Mouse (Mus musculus) adrenal gland, adult 18-20 months (tissue): ENCODE measurements around the gene Ankrd11. TPM values are rescaled to one million over a fixed set of nuclear protein-coding genes. Genes with fewer than 3 reads are reported as not detected.
"Not testable (repeated sequence)": the region's sequence is repeated elsewhere in the genome, so short reads cannot be mapped to it uniquely, and the experiment has no call there.

ENCODE experiments used
- DNase-seq, 2 experiments: peaks; one replicate each; pipeline ENCODE4 v3.0.0; 2021 to 2022; ENCODE audit warnings: low spot score in 2 of 2
- long read RNA-seq, 2 experiments: library from polyadenylated mRNA; stranded (forward); transcript quantifications; one replicate each; pipeline ENCODE4 v2.0.0; 2021
- total RNA-seq, 2 experiments: library from RNA; stranded (reverse); gene quantifications; 1 replicate in 1 of 2; 2 replicates in 1 of 2; pipeline ENCODE4 v1.2.3; 2021

Ankrd11 gene
- total RNA-seq: 10 to 100 TPM; 69.1 to 93.7 TPM
- long read RNA-seq, experiment 1, partial matches to known transcripts: 24 of 30 reads
- long read RNA-seq, experiment 1, other reads (novel, unspliced or antisense): 5 of 30 reads
- long read RNA-seq, experiment 2, partial matches to known transcripts: 96 of 158 reads
- long read RNA-seq, experiment 2, other reads (novel, unspliced or antisense): 59 of 158 reads

DNA sequence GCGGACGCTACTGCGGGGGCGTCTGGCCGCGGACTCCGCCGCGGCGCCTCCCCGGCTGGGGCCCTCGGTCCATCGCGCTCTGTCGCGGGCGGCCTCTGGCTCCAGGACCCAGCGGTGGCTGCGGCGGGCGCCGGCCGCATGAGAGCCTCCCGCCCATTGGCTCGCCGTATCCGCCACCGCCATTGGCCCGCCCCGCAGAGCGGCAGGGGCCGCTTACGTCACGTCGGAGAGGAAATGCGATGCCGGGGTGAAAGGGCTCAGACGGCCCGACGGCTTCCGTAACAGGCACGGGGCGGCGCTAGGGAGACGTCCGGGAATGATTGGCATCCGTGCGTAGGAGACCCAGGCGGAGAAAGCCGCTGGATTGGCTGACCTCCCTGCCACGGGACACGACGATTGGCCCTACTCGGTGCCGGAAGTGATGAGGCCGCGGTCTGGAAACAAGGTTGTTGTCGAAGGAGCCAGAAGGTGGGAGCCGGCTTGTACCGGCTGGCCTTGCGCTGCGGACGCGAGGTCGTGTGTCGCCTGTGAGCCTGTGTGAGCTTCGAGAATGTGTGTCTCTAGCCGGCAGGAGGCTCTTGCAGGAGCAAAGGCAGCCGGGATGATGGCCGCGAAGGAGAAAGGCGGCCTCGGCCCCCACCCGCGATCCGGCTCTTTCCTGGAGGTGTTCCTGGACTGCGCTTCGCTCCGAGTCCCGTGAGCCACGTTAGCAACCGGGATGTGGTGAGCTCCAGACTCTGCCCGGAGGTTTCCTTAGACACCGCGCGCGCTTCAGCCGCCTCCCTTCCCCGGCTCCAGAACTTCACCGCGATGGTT, at the start of gene Ankrd11:
Ankrd11 (minus strand) TSS at position 120 of the 816 bp plus-strand sequence.
- peak; percentile 99 for DNase-seq

DNA sequence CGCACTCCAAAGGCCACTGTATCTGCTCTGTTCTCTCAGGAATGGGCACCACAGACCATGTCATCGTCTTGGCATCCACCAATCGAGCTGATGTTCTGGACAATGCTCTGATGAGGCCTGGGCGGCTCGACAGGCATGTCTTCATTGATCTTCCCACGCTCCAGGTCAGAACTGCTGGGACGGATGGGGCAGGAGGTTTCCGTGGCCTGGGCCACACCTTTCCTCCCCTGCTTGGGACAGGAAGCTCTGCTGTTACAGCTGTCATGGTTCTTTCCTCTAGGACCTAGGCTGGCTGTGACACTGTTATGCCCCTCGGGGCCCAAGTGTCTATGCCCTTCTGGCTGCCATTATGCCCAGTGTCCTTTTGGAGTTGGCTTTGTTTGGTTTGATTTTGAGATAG, 45.2 kb upstream of the Ankrd11 start:
- no peak for DNase-seq

DNA sequence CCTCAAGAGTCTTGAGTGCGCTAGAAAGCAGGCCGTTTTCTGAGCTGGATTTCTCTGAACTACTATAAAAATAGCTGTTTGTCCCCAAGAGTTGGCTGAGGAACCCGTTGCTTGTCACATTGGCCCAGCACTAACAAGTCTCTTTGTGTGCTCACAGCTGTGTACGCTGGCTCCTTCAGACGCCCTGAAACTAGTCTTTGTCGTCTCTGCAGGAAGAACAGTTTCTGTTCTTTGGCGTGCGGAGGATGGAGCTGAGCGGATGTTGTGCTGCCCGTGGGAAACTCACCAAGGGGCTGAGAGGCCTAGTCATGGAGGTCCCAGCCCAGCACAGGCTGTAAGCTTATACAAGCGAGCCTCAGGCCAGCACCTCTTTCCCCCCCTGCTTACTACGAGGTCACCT, 41.5 kb upstream of the Ankrd11 start:
- DNase-seq: no peak

DNA sequence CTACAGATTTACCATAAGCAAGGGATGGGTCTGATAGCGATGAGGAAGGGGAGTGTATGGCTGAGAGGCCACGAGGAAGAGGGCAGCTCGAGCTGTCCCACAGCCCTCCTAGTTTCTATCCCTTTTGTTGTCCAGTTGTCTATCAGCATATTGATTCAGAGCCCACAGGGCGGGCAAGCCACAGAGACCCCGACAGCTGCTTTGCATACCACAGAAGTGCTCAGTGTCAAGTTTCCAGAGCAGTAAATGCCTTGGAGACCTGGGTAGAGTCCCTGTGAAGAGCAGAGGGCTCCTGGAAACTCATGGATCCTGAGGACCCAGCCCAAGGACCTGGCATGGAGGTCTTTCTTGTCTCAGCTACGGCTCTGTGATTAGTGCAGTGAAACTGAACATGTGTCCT, 40.9 kb upstream of the Ankrd11 start:
- DNase-seq: no peak

DNA sequence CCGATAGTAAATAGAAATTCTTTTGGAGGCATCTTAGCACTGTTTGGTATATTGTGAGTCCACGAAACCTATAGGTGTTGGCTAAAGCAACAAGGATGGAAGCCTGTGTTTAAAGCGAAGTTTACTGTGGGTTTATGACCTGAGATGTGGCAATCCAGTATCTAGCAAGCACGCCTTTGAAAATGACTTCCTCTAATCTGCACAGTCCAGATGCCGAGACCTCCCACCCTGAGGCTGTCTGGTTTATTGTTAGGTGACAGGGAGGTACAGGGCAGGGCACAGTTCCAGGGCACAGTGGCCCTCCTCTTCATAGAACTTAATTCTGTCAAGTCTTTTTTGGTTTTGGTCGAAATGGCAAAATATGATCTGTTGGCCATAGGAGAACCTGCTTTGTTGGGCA, 35.1 kb upstream of the Ankrd11 start:
- DNase-seq: no peak

DNA sequence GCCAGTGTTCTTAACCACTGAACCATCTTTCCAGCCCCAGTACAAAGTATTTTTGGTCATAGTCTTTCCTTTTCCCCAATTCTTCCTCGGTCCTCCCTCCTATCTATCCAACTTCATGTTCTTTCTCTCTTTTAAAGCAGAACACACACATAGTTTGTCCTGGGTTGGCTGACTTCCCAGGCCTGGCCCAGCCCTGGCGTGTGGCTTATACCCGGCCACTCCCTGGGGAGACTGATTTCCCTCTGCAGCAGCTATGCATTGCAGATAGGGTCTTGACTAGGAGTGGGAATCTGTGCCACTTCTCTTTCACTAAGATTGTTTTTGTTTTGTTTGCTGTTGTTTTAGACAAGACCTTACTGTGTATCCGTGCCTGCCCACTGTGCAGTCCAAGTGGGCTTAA, 29.1 kb upstream of the Ankrd11 start:
- no peak for DNase-seq

DNA sequence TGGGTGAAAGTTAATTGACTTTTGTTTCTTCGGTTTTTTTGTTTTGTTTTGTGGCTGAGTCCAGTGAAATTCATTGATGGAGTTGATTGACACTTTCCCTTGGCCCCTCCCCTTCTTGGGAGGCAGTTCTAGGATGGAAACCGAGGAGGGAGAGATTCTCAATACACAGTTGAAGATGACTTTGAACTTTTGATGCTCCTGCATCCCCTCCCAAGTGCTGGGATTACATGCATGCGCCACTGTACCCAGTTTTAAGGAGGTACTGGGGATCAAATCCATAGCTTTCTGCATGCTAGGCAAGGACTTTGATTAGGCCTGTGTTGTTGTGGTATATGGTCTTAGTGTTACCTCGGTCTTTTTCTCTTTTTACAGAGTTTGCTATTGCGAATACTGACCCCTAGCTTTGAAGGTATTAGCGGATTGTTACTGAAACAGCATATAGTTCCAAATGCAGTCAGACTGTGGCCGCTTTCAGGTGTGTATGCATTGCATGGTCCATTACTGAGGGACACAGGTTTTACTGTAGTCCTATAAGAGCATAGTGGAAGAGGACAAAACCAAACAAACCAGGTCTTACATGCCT, 24.1 kb upstream of the Ankrd11 start:
- no peak for DNase-seq

DNA sequence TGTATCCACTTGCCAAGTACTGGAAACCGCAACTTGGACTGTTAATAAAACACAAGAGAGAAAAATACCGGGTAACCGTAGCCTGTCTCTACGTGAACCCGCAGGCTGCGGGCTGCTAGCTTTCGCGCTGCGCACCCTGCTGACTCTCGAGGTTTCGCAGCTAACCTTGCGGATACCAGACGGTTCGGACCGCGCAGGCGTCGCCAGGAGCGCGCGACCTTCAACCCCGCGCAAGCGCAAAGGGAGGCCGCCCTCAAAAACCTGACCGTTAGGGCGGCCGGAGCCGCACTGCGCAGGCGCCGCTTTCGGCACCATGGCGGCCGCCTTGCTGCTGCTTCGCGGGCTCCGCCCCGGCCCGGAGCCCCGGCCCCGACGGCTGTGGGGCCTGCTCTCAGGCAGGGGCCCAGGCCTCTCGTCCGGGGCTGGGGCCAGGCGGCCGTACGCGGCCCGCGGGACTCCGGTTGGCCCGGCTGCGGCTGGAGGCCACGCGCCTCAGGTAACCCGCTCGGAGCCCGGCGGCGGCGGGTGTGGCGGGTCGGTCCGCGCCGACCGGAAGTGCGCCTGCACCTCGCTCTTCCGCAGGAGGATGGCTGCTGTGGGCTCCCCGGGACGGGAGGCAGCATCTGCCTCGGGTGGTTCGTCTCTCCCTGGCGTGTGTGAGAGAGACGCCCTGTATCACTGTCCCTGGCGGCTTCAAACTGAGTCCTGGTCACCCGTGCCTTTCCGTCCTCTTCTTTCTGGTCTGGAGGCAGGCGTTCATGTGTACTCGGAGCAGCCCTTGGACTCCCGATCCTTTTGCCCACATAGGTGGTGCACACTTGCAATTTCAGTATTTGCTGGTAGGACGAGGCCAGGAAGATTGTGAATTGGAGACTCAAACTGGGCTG, 23.4 kb upstream of the Ankrd11 start:
- DNase-seq: peak; percentile 95 to 96

DNA sequence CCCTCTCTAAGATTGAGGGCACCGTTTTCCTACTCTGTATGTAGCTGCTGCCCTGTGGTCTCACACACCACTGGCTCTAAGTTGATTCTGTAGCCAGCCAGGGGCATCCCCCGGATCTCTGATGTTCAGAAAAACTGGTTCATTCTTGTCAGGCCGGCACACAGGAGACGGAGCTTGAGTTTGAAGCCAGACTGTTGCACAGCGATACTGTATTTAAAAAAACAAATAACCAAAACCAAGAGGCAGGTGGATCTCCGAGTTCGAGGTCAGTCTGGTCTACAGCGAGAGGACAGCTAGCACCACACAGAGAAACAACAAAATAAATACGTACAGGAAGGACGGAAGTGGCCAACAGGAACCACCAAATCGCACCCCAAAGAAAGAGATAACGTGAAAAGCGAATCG, 22.7 kb upstream of the Ankrd11 start:
- DNase-seq: no peak

DNA sequence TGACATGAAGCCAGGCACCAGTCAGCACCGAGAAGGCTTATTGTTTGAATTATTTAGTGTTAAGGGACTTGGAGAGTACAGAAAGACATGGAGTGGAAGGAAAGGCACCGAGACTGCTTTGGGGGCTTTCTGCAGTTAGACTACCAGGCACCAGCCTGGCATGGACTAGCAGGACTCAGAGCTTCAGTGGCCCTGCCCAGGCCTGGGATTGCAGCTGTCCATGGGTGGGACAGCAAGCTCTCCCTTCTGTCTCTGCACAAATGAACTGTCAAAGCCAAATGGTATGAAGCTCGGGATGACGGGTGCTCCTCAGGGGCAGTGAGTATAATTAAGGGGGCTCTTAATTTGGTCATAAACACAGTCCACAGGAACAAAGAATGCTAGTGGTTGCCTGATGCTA, 22.0 kb upstream of the Ankrd11 start:
- no peak for DNase-seq

DNA sequence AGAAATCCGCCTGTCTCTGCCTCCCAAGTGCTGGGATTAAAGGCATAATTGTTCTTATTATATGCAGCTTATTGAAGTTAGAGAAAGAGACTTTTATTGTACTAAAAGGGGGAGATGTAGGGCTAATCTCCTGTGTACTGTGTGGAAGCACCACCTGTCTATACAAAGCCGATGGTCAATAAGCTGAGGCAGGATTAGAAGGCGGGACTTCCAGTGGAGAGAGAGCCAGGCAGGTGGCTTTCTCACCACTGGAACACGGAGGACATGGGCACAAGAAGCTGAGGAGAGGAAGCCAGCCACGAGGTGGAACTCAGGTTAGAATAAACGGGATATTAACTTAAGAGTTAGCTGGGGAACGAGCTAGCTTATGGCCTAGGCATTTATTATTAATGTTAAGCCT, 20.6 kb upstream of the Ankrd11 start, which contains the start of gene Spg7:
Spg7 (plus strand) TSS at position 222 of the 400 bp plus-strand sequence.
- DNase-seq: no peak

DNA sequence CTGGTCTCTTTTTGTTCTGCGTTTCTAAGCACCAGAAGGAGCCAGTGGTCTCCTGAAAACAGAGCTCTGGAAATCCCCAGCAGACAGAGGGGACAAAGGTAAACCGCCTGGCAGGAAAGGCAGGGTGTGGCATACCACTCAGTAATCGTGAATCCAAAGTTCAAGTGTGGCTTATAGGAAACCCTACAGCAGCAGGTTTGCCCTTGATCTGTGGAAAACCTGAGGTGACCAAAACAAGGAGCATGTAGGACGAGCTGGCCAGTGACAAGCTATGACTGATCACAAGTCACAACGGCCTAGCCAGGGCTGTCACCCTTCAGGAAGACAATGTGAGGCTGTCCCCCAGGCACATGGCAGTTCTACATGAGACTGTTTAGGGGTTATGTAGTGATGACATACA, 9.4 kb upstream of the Ankrd11 start:
- no peak for DNase-seq

DNA sequence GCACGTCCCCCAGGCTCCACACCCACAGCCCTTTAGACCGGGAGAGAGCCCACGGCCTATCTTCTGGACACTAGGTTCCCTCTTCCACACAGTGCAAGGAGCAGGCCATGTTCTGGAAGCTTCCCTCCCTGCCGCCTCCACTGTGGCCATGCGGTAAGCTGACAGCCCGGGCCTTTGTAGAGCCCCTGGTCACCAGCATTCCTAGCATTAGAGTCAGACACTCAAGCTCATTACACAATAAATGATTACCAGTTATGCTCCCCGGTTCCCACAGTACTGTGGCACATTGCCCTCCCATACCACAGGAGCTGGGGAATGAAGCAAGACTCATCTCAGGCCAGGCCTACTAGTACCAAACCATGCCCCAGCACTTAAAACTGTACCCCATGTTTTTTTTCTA, 6.3 kb upstream of the Ankrd11 start:
- DNase-seq: no peak

DNA sequence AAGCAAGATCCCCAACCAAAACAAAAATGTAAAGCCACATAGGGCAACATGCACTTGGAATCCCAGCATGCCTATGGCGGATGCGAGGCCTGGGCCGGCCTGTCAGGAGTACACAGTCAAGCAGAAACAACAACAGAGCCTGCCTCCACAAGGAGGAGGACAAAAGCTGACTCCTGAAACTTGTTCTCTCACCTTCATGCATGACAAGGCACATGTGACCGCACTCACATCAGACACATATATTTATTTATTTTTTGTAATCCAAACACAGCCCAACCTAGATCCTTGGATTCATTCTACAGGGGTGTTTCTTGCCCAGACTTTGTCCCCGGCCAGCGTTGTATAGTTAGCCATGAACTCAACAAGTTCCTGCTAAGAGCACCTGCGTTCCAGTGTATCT, 5.8 kb upstream of the Ankrd11 start:
- DNase-seq: no peak

DNA sequence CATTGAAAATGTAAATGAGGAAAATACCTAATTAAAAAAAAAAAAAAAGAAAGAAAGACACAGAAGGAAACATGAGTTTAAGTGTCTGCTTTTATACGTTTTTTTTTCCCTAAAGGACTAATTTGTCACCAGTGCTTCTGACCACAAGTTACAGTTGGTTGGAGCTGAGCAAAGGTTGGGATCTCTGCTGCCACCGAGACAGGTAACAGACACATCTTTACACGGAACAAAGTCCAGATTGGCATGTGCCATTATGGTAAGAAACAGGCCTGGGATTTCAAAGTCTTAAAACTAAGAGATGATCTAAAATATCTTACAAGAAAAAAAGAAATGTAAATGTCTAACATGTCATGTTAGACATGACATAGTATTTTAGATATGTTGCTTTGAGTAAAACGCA, 4.6 kb upstream of the Ankrd11 start:
- no peak for DNase-seq

DNA sequence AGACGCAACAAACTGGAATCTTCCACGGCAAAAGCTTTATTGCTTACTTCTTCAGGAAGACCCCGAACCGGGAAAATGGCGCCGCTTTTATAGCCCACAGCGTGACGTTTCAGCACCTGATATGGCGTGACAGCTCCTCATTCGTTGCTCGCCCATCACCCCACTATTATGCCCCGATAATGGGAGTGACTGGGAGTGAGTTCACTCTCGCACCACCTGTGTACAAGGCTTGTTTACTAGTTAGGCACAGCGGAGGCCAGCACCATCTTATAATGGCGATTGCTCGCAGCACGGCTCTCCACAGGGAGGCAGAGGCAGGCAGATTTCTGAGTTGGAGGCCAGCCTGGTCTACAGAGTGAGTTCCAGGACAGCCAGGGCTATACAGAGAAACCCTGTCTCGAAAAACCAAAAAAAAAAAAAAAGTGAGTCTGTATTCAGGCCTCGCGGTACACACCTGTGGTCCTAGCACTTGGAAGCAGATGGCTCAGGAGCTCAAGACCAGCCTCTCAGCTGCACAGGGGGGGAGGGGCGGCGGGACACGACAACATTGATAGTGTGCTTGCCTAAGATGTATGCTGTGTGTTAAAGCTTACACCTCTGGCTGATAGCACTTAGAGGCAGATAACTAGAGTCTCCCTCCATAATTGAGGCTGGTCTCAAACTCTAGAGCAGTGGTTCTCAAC, 2.8 kb upstream of the Ankrd11 start:
- not testable (repeated sequence) for DNase-seq

DNA sequence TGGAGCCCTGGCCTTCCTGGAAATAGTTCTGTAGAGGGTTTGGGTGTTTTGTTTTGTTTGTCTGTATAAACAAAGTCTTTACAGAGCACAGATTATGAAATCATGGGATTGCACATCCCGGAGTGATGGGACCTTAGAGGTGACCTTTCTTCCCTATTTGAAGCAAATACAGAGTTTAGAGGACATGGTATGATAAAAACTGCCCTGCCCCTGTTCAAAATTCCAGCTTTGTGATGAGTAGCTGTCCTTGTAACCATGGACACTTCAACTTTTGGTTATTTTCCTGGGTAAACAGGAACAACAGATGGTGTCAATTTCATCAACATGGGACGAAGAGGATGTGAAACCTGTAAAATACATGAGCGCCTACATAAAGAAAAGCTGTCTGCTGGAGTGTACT, 1.9 kb upstream of the Ankrd11 start:
- no peak for DNase-seq

DNA sequence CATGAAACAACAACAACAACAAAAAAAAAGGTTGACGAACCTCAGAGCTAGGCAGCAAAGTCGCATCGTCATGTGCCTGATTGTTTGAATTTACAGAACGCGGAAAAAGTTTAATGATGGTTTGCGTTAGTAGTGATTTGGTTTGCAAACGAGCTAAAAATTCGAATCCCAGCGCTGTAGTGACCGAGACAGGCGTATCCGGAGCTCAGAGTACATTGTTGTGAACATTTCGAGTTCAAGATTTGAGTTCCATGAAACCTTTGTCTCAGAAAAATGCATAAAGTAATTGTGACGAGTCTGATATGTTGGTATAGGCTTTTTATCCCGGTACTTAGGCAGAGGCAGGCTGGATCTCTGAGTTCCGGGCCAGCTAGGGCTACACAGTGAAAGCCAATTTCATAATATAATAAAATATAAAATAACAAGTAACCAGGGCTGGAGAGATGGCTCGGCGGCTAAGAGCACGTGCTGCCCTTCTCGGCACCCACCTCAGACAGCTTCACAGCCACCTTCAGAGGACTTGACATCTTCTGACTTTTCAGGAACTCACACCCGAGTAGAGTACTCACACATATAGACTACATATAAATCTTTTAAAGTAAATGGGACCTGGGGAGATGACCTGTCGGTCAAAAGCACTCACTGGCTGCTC, 1.0 kb upstream of the Ankrd11 start:
- DNase-seq: no peak

DNA sequence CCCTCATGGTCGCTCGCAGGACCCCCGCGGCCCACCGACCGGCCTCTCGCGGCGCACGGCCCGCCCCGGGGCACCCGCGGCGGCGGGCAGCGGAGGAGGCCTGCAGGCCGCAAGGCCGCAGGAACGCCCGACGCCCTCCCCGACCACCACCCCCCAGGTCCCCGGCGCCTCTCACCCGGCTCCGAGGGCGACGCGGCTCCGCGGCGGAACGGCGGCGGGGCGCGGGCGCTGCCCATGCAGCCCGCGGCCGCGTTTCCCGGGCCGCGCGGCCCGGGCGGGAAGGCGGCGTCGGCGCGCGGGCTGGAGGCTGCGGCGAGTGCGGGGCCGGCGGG, 337 bp downstream of the Ankrd11 start:
- no peak for DNase-seq

DNA sequence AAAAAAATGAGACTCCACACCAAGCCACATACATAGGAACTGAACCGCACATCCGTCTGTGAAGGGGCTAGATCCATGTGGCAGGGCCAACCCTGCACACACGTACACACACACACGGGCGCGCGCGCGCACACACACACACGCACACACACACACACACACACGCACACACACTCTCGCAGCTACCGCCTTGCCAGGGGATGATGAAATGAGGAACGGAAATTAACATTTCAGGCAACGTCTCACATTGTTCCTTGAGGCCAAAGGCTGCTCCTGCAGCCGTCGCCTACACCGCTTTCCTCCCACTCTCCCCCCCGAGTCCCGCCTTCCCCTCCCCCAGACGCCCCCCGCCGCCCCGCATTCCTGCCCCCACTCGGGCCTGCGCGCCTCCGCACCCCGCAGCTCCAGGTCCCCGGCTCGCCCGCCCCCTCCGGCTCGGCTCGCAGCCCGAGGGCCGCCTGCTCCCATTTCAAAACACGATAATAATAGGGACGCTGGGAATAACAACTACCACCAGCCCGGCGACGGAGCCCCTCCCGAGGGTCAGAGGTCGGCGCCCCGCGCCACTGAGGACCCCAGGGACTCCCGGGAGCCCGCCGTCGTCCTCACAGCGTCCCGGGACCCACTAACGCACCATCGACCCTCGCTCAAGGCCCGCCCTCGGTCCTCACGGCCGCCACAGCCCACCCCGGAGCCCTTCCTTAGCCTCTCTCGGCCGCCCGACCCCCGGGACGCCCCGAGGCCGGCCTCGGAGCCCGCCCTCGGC, 886 bp downstream of the Ankrd11 start:
- DNase-seq: peak; percentile 58 to 63
